Mouse (Mus musculus): Measurements from ENCODE around the gene Grik2. TPM values are rescaled to one million over a fixed set of nuclear protein-coding genes. Genes with fewer than 3 reads are reported as not detected.

Grik2 gene
- polyA plus RNA-seq, 1 experiment from 2014 or later = 7.0 TPM

- Histone ChIP-seq H3K9me3 (no peaks in the 10 kb centered on the region), H3K4me3 (no peak overlapping the region), H3K36me3 (no peaks in the 10 kb centered on the region), H3K27ac (no peak overlapping the region), H3K4me1 (replicated peaks) (no peaks in the 10 kb centered on the region), H3K27me3 (ENCODE audit: insufficient read depth, poor library complexity, severe bottlenecking) (no peaks in the 10 kb centered on the region)
- DNase-seq (ENCODE audit: low spot score) = no peak
- 83% methylated on average over 2 of the region's 2 CpGs for WGBS
Observed at GRCm38 (mm10) chr10:49597652-49598051, 190.9 kb downstream of the Grik2 start.

- 85% methylated on average over 7 of the region's 7 CpGs for whole genome bisulfite sequencing
- DNase-seq (ENCODE audit: low spot score) = no peak
- H3K36me3 ChIP-seq = no peaks in the 10 kb centered on the region
- no peaks in the 10 kb centered on the region for H3K9me3 ChIP-seq
- no peaks in the 10 kb centered on the region for H3K4me1 ChIP-seq (replicated peaks)
- H3K27me3 ChIP-seq (ENCODE audit: insufficient read depth, poor library complexity, severe bottlenecking) = no peaks in the 10 kb centered on the region
- H3K4me3 ChIP-seq = no peak overlapping the region
- no peak overlapping the region for H3K27ac ChIP-seq
Observed at GRCm38 (mm10) chr10:49573514-49573913, 215.1 kb downstream of the Grik2 start.

DNA sequence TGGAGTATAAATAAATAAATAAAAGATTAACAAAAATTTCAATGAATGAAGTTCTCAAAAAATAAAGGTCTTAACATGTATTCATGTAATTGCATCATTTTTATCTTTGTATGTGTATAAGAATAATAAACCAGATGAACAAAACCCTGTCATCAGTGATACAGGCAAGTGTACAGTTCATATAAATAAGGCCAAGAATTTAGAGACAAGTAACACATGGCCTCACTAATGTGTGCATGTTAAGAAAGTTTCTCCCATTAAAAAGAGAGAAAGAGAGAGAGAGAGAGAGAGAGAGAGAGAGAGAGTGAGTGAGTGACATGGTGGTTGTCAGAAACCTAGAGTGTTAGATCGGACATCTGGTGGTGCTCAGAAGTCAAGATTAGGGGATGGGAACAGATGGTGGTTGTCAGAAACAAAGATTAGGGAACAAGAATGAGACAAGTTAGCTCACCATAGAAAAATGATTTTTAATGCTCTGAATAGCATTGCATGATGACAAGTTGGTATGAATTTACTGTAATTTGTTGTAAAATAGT, 228.6 kb downstream of the Grik2 start:
- Histone ChIP-seq H3K27ac (no peak overlapping the region), H3K36me3 (no peaks in the 10 kb centered on the region), H3K27me3 (ENCODE audit: insufficient read depth, poor library complexity, severe bottlenecking) (no peaks in the 10 kb centered on the region), H3K4me1 (replicated peaks) (no peaks in the 10 kb centered on the region), H3K4me3 (no peak overlapping the region), H3K9me3 (no peaks in the 10 kb centered on the region)
- WGBS = 78% methylated on average over 1 of the region's 1 CpGs
- no peak for DNase-seq (ENCODE audit: low spot score)

DNA sequence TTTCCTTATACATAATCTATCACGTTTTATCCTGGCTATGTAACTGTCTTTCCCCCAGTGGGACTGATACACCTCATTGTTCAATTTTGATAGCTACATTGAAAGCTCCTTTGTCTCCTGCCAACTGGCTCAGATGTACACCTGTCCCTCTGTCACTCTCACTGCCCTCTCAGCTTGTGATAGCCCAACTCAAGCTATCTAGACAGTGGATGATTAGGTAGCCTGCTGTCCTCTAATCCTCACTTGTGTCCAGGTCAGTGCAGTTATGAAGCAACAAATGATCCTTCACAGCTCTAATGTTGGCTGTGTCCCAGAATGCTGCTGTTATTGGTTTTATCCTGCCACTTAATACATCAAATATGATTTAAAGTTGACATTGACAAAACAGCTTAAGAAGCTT, 246.3 kb downstream of the Grik2 start:
- no peaks in the 10 kb centered on the region for H3K4me1 ChIP-seq (replicated peaks)
- DNase-seq (ENCODE audit: low spot score) = no peak
- H3K27me3 ChIP-seq (ENCODE audit: insufficient read depth, poor library complexity, severe bottlenecking) = no peaks in the 10 kb centered on the region
- 64% methylated on average over 1 of the region's 1 CpGs for WGBS
- H3K4me3 ChIP-seq = no peak overlapping the region
- H3K9me3 ChIP-seq = no peaks in the 10 kb centered on the region
- no peaks in the 10 kb centered on the region for H3K36me3 ChIP-seq
- no peak overlapping the region for H3K27ac ChIP-seq

- H3K4me3 ChIP-seq = no peak overlapping the region
- H3K27ac ChIP-seq = no peak overlapping the region
- DNase-seq (ENCODE audit: low spot score) = no peak
- H3K27me3 ChIP-seq (ENCODE audit: insufficient read depth, poor library complexity, severe bottlenecking) = no peaks in the 10 kb centered on the region
- no peaks in the 10 kb centered on the region for H3K36me3 ChIP-seq
- H3K4me1 ChIP-seq (replicated peaks) = no peaks in the 10 kb centered on the region
- 96% methylated on average over 1 of the region's 1 CpGs for WGBS
- H3K9me3 ChIP-seq = no peaks in the 10 kb centered on the region
Observed at GRCm38 (mm10) chr10:49519752-49520151, 268.8 kb downstream of the Grik2 start.

GRCm38 (mm10) chr10:49500628-49501027, 287.9 kb downstream of the Grik2 start:
- H3K27me3 ChIP-seq (ENCODE audit: insufficient read depth, poor library complexity, severe bottlenecking) = no peaks in the 10 kb centered on the region
- no peak overlapping the region for H3K4me3 ChIP-seq
- no peaks in the 10 kb centered on the region for H3K36me3 ChIP-seq
- no peak for DNase-seq (ENCODE audit: low spot score)
- H3K9me3 ChIP-seq = no peaks in the 10 kb centered on the region
- no peak overlapping the region for H3K27ac ChIP-seq
- 64% methylated on average over 1 of the region's 1 CpGs for WGBS
- no peaks in the 10 kb centered on the region for H3K4me1 ChIP-seq (replicated peaks)

DNA sequence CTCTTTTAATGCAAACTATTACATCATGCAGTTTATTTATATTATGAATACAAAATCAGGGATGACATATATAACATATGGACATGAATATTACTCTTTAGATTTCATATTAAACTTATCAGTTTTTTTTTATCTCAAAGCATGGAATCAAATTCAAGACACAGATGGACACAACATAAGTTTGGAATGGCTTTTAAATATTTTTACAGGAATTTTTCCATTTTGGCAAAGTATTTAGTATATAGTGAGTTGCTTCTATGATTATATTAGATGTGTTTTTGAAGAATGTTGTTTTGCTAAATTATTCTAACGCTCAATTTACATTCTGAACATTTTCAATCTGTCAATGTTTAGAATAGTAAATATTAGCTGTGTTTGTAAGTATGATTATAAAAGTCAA, 291.3 kb downstream of the Grik2 start:
- Histone ChIP-seq H3K27me3 (ENCODE audit: insufficient read depth, poor library complexity, severe bottlenecking) (no peaks in the 10 kb centered on the region), H3K27ac (no peak overlapping the region), H3K4me1 (replicated peaks) (no peaks in the 10 kb centered on the region), H3K4me3 (no peak overlapping the region), H3K9me3 (no peaks in the 10 kb centered on the region), H3K36me3 (no peaks in the 10 kb centered on the region)
- DNase-seq (ENCODE audit: low spot score) = no peak
- 89% methylated on average over 1 of the region's 1 CpGs for WGBS

DNA sequence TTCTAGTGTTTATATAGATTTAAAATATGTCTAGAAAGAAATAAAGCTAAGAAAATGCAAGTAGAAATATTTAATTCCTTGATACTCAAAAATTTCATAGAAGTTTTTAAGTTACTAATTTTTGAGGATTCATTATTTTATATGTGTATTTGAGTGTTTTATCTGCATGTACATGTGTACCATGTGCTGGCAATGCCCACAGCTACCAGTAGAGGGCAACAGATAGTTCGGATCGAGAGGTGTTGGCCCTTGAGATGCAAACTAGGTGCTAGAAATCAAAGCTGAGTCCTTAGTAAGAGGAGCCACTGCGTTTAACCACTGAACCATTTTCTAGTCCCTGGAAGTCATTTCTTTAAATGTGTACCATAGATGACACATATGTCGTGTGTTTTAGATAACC, 307.1 kb downstream of the Grik2 start:
- Histone ChIP-seq H3K4me1 (replicated peaks) (no peaks in the 10 kb centered on the region), H3K9me3 (no peaks in the 10 kb centered on the region), H3K27ac (no peak overlapping the region), H3K27me3 (ENCODE audit: insufficient read depth, poor library complexity, severe bottlenecking) (no peaks in the 10 kb centered on the region), H3K4me3 (no peak overlapping the region), H3K36me3 (no peaks in the 10 kb centered on the region)
- WGBS = 86% methylated on average over 4 of the region's 4 CpGs
- no peak for DNase-seq (ENCODE audit: low spot score)

- no peaks in the 10 kb centered on the region for H3K9me3 ChIP-seq
- H3K27ac ChIP-seq = no peak overlapping the region
- H3K27me3 ChIP-seq (ENCODE audit: insufficient read depth, poor library complexity, severe bottlenecking) = no peaks in the 10 kb centered on the region
- DNase-seq (ENCODE audit: low spot score) = no peak
- 84% methylated on average over 5 of the region's 5 CpGs for WGBS
- no peak overlapping the region for H3K4me3 ChIP-seq
- H3K4me1 ChIP-seq (replicated peaks) = no peaks in the 10 kb centered on the region
- H3K36me3 ChIP-seq = no peaks in the 10 kb centered on the region
Observed at GRCm38 (mm10) chr10:49480085-49480749, 308.3 kb downstream of the Grik2 start.

DNA sequence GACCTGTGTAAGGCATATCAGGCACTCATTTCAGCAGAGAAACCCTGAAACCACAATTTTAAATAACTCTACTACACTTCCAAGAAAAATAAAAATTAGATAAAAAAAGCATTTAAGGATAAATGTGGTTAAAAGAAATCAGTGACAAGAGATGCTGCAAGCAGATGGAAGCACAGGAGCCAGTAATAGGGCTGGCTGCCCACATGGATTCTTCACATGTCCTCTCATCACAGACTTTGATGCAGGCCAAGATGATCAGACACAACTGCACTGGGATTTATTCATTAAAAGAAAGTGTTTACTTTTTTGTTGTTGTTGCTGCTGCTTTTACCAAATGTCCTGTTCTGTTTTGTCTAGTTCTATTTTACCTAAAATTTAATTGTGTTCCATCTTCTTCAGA, 315.0 kb downstream of the Grik2 start:
- Histone ChIP-seq H3K27me3 (ENCODE audit: insufficient read depth, poor library complexity, severe bottlenecking) (no peaks in the 10 kb centered on the region), H3K4me1 (replicated peaks) (no peaks in the 10 kb centered on the region), H3K36me3 (no peaks in the 10 kb centered on the region), H3K9me3 (no peaks in the 10 kb centered on the region), H3K4me3 (no peak overlapping the region), H3K27ac (no peak overlapping the region)
- DNase-seq (ENCODE audit: low spot score) = no peak

DNA sequence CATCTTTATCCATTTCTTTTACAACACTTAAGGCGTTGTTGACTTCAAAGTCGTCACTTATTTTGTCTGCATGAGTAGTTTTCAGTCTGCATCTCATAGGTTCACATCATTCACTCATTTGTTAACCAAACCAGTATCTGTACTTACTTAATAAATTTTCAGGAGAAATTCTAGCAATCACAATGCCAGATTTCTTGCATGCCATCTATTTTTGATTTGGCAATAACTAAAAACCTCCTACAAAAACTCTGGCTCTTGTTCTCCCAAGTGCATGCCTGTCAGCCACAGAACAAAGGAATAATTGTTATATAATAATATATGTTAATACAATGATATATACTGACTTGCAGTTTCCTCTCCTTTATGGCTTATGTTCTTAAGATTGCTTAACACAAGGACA, 331.8 kb downstream of the Grik2 start:
- no peak for DNase-seq (ENCODE audit: low spot score)
- Histone ChIP-seq H3K27me3 (ENCODE audit: insufficient read depth, poor library complexity, severe bottlenecking) (no peaks in the 10 kb centered on the region), H3K36me3 (no peaks in the 10 kb centered on the region), H3K4me1 (replicated peaks) (no peaks in the 10 kb centered on the region), H3K9me3 (no peaks in the 10 kb centered on the region), H3K27ac (no peak overlapping the region), H3K4me3 (no peak overlapping the region)
- 89% methylated on average over 2 of the region's 2 CpGs for WGBS

GRCm38 (mm10) chr10:49453535-49453934, 335.0 kb downstream of the Grik2 start:
- Histone ChIP-seq H3K27ac (no peak overlapping the region), H3K9me3 (no peaks in the 10 kb centered on the region), H3K27me3 (ENCODE audit: insufficient read depth, poor library complexity, severe bottlenecking) (no peaks in the 10 kb centered on the region), H3K4me3 (no peak overlapping the region), H3K4me1 (replicated peaks) (no peaks in the 10 kb centered on the region), H3K36me3 (no peaks in the 10 kb centered on the region)
- no peak for DNase-seq (ENCODE audit: low spot score)

DNA sequence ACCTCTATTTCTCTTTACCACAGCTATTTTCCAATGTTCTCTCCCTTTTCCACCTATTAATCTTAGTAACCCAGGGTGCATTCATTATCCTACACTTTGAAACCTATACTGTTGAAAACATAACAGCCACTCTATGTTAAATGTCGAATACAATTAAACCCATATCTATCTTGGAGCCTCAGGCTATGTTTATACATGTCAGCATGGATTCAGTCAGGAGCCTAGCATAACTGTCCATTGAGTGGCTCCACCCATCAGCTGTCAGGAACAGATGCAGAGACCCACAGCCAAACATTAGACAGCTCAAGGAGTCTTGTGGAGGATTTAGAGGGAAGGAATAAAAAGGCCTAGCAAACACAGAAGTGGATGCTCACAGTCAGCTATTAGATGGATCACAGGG, 347.2 kb downstream of the Grik2 start:
- Histone ChIP-seq H3K9me3 (no peaks in the 10 kb centered on the region), H3K27ac (no peak overlapping the region), H3K27me3 (ENCODE audit: insufficient read depth, poor library complexity, severe bottlenecking) (no peaks in the 10 kb centered on the region), H3K4me1 (replicated peaks) (no peaks in the 10 kb centered on the region), H3K36me3 (no peaks in the 10 kb centered on the region), H3K4me3 (no peak overlapping the region)
- WGBS = 81% methylated on average over 1 of the region's 1 CpGs
- no peak for DNase-seq (ENCODE audit: low spot score)

DNA sequence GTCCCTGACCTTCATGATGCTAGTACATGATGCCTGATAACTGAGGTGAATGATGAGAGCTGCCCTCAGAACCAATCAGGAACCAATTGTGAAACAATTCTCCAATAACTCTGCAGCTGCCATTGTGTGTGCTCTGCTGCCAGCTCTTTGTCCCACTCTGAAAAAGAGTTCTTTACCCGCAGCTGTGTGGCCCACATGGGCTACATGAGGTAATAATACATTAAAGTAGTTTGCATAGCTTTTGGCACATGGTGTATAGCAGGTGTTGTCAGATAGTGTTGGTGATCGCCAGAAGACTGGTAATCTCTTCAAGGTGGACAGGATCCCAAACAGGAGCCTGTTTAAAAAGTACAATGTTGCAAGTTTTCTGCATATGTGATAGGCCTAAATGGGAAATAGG, 351.5 kb downstream of the Grik2 start:
- Histone ChIP-seq H3K27ac (no peak overlapping the region), H3K27me3 (ENCODE audit: insufficient read depth, poor library complexity, severe bottlenecking) (no peaks in the 10 kb centered on the region), H3K36me3 (no peaks in the 10 kb centered on the region), H3K4me1 (replicated peaks) (no peaks in the 10 kb centered on the region), H3K9me3 (no peaks in the 10 kb centered on the region), H3K4me3 (no peak overlapping the region)
- 77% methylated on average over 2 of the region's 2 CpGs for WGBS
- DNase-seq (ENCODE audit: low spot score) = no peak

Data from hindbrain, embryonic 10.5 days (tissue).